Mouse (Mus musculus): ENCODE measurements around the gene Rala. TPM values are rescaled to one million over a fixed set of nuclear protein-coding genes. Genes with fewer than 3 reads are reported as not detected.

The Rala gene
- polyA plus RNA-seq (2017; shearing (Covaris generic)), result 76.5 TPM

DNA sequence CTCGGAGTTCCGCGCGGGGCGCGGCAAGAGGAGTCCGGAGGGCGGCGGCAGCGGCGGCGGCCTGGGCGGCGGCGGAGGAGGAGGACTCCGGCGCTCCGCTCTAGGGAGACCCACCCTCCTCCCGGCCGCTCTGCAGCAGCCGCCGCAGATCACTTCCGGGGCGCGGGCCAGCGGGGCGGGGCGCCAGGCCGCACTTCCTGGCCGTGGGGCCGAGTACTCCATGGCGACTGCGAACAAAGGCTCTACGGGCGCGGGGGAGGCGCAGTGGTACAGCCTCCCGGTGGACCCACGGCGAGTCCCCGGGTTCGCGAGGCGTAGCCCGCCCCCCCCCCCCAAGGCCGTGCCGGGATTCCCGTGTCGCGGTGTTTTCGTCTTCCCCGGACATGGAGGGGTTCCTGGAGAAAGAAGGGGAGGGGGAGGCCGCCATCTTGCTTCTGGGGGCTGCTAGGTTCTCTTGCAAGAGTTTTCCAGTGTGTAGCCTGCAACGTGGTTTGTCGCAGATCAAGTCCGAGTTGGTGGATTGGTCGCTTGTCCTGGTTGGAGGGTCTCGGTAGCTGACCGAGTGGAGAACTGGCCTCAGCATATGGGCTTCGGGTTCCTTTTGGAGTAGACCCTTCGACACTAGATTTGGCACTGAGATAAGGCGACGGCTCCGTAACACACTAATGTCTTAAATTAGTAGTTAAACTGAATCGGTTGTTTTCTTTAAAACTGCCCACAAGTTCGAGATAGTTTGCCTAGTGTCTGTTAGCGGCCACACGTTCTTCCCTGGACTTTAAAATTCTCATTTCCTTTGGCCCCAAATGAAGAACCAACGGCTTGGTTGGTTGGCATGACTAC, at the start of gene Rala:
Gene Rala (minus strand): TSS at position 162 of the 840 bp plus-strand sequence.

DNA sequence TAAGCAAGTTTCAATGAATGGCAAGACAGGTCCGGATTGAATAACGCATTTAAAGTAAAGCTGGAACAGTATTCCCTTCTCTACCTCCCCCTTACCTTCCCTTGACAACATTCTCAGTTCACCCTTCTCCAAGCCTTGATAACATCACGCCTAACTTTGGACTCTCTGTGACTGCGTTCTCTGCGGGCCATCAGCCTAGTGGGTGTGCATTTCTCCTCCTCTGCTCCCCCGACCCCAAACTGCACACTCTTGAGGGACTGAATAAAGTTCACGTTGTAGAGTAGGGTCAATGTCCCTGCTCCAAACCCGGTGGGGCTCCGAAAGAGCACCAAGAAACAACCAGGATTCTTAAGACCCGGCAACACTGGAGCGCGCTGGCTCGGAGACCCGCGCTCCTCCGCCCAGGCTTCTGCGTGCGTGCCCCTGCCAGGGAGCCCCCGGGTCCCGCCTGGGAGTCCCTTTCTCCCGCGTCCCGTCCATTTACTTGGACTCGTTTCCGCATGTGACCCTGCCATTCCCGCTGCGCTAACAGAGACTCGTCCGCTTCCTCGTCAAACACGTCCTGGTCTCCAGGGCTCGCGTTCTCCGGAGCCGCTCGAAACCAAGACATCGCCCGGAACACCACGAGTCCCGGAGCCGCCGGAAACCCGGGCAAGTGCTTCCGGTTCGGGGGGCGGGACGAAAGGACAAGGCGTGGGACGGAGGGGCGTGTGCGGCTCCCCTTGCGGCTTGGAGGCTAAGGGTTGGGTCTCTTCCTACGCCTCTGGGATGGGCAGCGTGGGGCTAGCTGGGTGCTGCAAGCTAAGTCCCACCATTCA, 48.9 kb upstream of the Rala start, which contains the start of gene Yae1d1:
Gene Yae1d1 (minus strand): TSS at position 653 of the 818 bp plus-strand sequence.

Other genes starting within 250 kb of the Rala start
- gene Mplkip, start 249.0 kb downstream of the Rala start, polyA plus RNA-seq (2017; shearing (Covaris generic)), result 51.4 TPM
- gene Sugct, start 248.7 kb downstream of the Rala start, polyA plus RNA-seq (2017; shearing (Covaris generic)), result 0.93 TPM
- gene Cdk13, start 139.1 kb downstream of the Rala start, polyA plus RNA-seq (2017; shearing (Covaris generic)), result 121 TPM
- 18.9 TPM for gene Yae1d1, start 49.1 kb upstream of the Rala start, polyA plus RNA-seq (2017; shearing (Covaris generic))